Mouse (Mus musculus) MEL (cell line): ENCODE results near the gene Ccdc85c. TPM values are rescaled to one million over a fixed set of nuclear protein-coding genes. Genes with fewer than 3 reads are reported as not detected.

Source experiments
- DNase-seq: peaks from one replicate; pipeline ENCODE4 v3.0.0; 2011; ENCODE audit warnings: low read depth, low spot score
- H3K27ac ChIP-seq: 2 replicates; pipeline ENCODE4 v1.5.1; 2012; ENCODE audit warnings: low read depth, mild to moderate bottlenecking, control low read depth, low read length, moderate library complexity; ENCODE audit not compliant: control insufficient read depth
- H3K27me3 ChIP-seq, 2 experiments: fragments of 150-350 bp in 1 of 2; sonication (generic) in 1 of 2; 2 replicates each; pipeline ENCODE4 v1.6.1; 2012; ENCODE audit warnings: low read length in 2 of 2, mild to moderate bottlenecking in 2 of 2, improper control_type of control experiment in 1 of 2, moderate library complexity in 1 of 2; ENCODE audit not compliant: insufficient read depth in 2 of 2, control insufficient read depth in 1 of 2
- H3K36me3 ChIP-seq, 2 experiments: 2 replicates each; pipeline ENCODE4 v1.6.1; 2012 to 2014; ENCODE audit warnings: low read length in 2 of 2, improper control_type of control experiment in 1 of 2, inconsistent platforms in 1 of 2, mild to moderate bottlenecking in 1 of 2; ENCODE audit not compliant: insufficient read depth in 2 of 2, control insufficient read depth in 1 of 2
- H3K4me1 ChIP-seq, 2 experiments: fragments of 150-350 bp in 1 of 2; sonication (generic) in 1 of 2; 2 replicates each; pipeline ENCODE4 v1.6.1; 2012; ENCODE audit warnings: low read length in 2 of 2, improper control_type of control experiment in 1 of 2, mild to moderate bottlenecking in 1 of 2; ENCODE audit not compliant: insufficient read depth in 2 of 2, control insufficient read depth in 1 of 2
- H3K4me3 ChIP-seq, 2 experiments: fragments of 150-350 bp in 1 of 2; sonication (generic) in 1 of 2; 2 replicates each; pipeline ENCODE4 v1.5.1; 2012; ENCODE audit warnings: low read depth in 2 of 2, low read length in 2 of 2, mild to moderate bottlenecking in 2 of 2, moderate library complexity in 2 of 2, control low read depth in 1 of 2, improper control_type of control experiment in 1 of 2; ENCODE audit not compliant: control insufficient read depth in 1 of 2, insufficient read depth in 1 of 2
- H3K79me2 ChIP-seq: 2 replicates; pipeline ENCODE4 v1.6.1; 2012; ENCODE audit warnings: mild to moderate bottlenecking, low read length, moderate library complexity; ENCODE audit not compliant: control insufficient read depth, poor library complexity, insufficient read depth
- H3K9ac ChIP-seq: 2 replicates; pipeline ENCODE4 v1.6.1; 2012; ENCODE audit warnings: low read depth, mild to moderate bottlenecking, control low read depth, low read length, moderate library complexity; ENCODE audit not compliant: control insufficient read depth, poor library complexity, severe bottlenecking
- H3K9me3 ChIP-seq: fragments of 150-350 bp; sonication (generic); replicated peaks from 2 replicates; pipeline ENCODE4 v1.6.1; 2012; ENCODE audit warnings: mild to moderate bottlenecking, low read length, improper control_type of control experiment, moderate library complexity; ENCODE audit not compliant: insufficient read depth
- E2F4 ChIP-seq: IDR thresholded peaks from 2 replicates; pipeline ENCODE4 v1.6.1; 2011; ENCODE audit warnings: low read depth, low read length, improper control_type of control experiment, borderline replicate concordance
- EP300 ChIP-seq, 2 experiments: IDR thresholded peaks; 2 replicates each; pipeline ENCODE4 v1.6.1; 2011; ENCODE audit warnings: improper control_type of control experiment in 2 of 2, low read length in 2 of 2, low read depth in 1 of 2, mild to moderate bottlenecking in 1 of 2
- GABPA ChIP-seq: IDR thresholded peaks from 2 replicates; pipeline ENCODE4 v1.6.1; 2012; ENCODE audit warnings: low read depth, mild to moderate bottlenecking, inconsistent platforms, low read length, improper control_type of control experiment, moderate library complexity
- HCFC1 ChIP-seq: IDR thresholded peaks from 2 replicates; pipeline ENCODE4 v1.6.1; 2012; ENCODE audit warnings: low read depth, mild to moderate bottlenecking, inconsistent platforms, low read length, improper control_type of control experiment, moderate library complexity
- MEF2A ChIP-seq: IDR thresholded peaks from 2 replicates; pipeline ENCODE4 v1.6.1; 2014; ENCODE audit warnings: low read depth, mild to moderate bottlenecking, inconsistent platforms, low read length, improper control_type of control experiment; ENCODE audit not compliant: poor library complexity, insufficient replicate concordance, severe bottlenecking; ENCODE audit errors: extremely low read depth
- MXI1 ChIP-seq: IDR thresholded peaks from 2 replicates; pipeline ENCODE4 v1.6.1; 2011; ENCODE audit warnings: mild to moderate bottlenecking, low read depth, low read length, improper control_type of control experiment
- MYB ChIP-seq: IDR thresholded peaks from 2 replicates; pipeline ENCODE4 v1.6.1; 2011; ENCODE audit warnings: mild to moderate bottlenecking, low read depth, low read length, improper control_type of control experiment
- NELFE ChIP-seq: IDR thresholded peaks from 2 replicates; pipeline ENCODE4 v1.6.1; 2011; ENCODE audit warnings: low read depth, low read length, improper control_type of control experiment
- NRF1 ChIP-seq: IDR thresholded peaks from 2 replicates; pipeline ENCODE4 v1.6.1; 2014; ENCODE audit warnings: low read depth, mild to moderate bottlenecking, inconsistent platforms, low read length, improper control_type of control experiment, moderate library complexity; ENCODE audit not compliant: poor library complexity, insufficient read depth, severe bottlenecking
- POLR2A ChIP-seq, 2 experiments: IDR thresholded peaks; 2 replicates each; pipeline ENCODE4 v1.6.1; 2011 to 2012; ENCODE audit warnings: low read length in 2 of 2, mild to moderate bottlenecking in 2 of 2, control low read depth in 1 of 2, improper control_type of control experiment in 1 of 2, low read depth in 1 of 2, moderate library complexity in 1 of 2; ENCODE audit not compliant: control insufficient read depth in 1 of 2, insufficient read depth in 1 of 2, poor library complexity in 1 of 2
- SIN3A ChIP-seq: IDR thresholded peaks from 2 replicates; pipeline ENCODE4 v1.6.1; 2012; ENCODE audit warnings: low read length, improper control_type of control experiment, inconsistent platforms
- TBP ChIP-seq: IDR thresholded peaks from 2 replicates; pipeline ENCODE4 v1.8.0; 2011; ENCODE audit warnings: low read depth, low read length, improper control_type of control experiment
- TCF12 ChIP-seq: IDR thresholded peaks from 2 replicates; pipeline ENCODE4 v1.6.1; 2014; ENCODE audit warnings: low read depth, mild to moderate bottlenecking, inconsistent platforms, low read length, improper control_type of control experiment, moderate library complexity
- USF1 ChIP-seq: IDR thresholded peaks from 2 replicates; pipeline ENCODE4 v1.6.1; 2014; ENCODE audit warnings: low read depth, mild to moderate bottlenecking, inconsistent platforms, low read length, improper control_type of control experiment, moderate library complexity
- USF2 ChIP-seq, 2 experiments: IDR thresholded peaks; 2 replicates each; pipeline ENCODE4 v1.6.1; 2011 to 2012; ENCODE audit warnings: improper control_type of control experiment in 2 of 2, low read length in 2 of 2, borderline replicate concordance in 1 of 2, inconsistent platforms in 1 of 2, low read depth in 1 of 2, mild to moderate bottlenecking in 1 of 2; ENCODE audit not compliant: insufficient read depth in 1 of 2
- ZKSCAN1 ChIP-seq: IDR thresholded peaks from 2 replicates; pipeline ENCODE4 v1.6.1; 2012; ENCODE audit warnings: low read depth, mild to moderate bottlenecking, inconsistent platforms, low read length, improper control_type of control experiment, moderate library complexity
- polyA plus RNA-seq, 2 experiments: library from polyadenylated mRNA; stranded (reverse) in 1 of 2; unstranded in 1 of 2; fragments of >175 nt in 1 of 2; fragments of >200 nt in 1 of 2; gene quantifications; 2 replicates each; pipeline versions ENCODE4 v1.2.1 to v1.2.4; 2012; ENCODE audit warnings: low replicate concordance in 2 of 2, low read depth in 1 of 2; ENCODE audit not compliant: insufficient read length in 2 of 2, insufficient read depth in 1 of 2, missing spikeins in 1 of 2
- total RNA-seq: library from RNA; depleted of rRNA; stranded (reverse); fragments of 300-350 nt; gene quantifications from 2 replicates; pipeline ENCODE4 v1.2.3, GENCODE M21; 2012

Gene Ccdc85c
- total and polyA plus RNA-seq, 3 experiments: 19.8 to 24.8 TPM; not detected in 1

GRCm38 (mm10) chr12:108255960-108256359 is 19.3 kb downstream of the Ccdc85c start:
- Histone ChIP-seq H3K4me3 (no peak overlapping the region), H3K4me1 (no peaks in the 10 kb centered on the region), H3K27me3 (no peaks in the 10 kb centered on the region), H3K9ac (no peak overlapping the region), H3K9me3 (no peaks in the 10 kb centered on the region), H3K79me2 (no peaks in the 10 kb centered on the region), H3K36me3 (no peaks in the 10 kb centered on the region), H3K27ac (no peak overlapping the region)
- TF ChIP-seq GABPA (no peak), ZKSCAN1 (no peak), NELFE (no peak), MXI1 (no peak), SIN3A (no peak), MYB (no peak), NRF1 (no peak), TCF12 (no peak), TBP (no peak), POLR2A (IDR thresholded peaks at IDR 0.05; ENCODE audit: control insufficient read depth in 1 of 2, insufficient read depth in 1 of 2, low read depth in 1 of 2, low read length in 2 of 2, poor library complexity in 1 of 2) (no peak), USF2 (IDR thresholded peaks at IDR 0.05; ENCODE audit: borderline replicate concordance in 1 of 2, insufficient read depth in 1 of 2, low read depth in 1 of 2, low read length in 2 of 2) (no peak), E2F4 (no peak), USF1 (no peak), MEF2A (no peak), EP300 (IDR thresholded peaks at IDR 0.05; ENCODE audit: low read depth in 1 of 2, low read length in 2 of 2) (no peak)
- no peak for DNase-seq

- Histone ChIP-seq H3K79me2 (no peaks in the 10 kb centered on the region), H3K27me3 (no peaks in the 10 kb centered on the region), H3K9me3 (no peaks in the 10 kb centered on the region), H3K4me3 (no peak overlapping the region), H3K27ac (no peak overlapping the region), H3K4me1 (no peaks in the 10 kb centered on the region), H3K36me3 (no peaks in the 10 kb centered on the region), H3K9ac (no peak overlapping the region)
- no peak for DNase-seq
- TF ChIP-seq HCFC1 (no peak), MEF2A (no peak), TBP (no peak)
Observed at GRCm38 (mm10) chr12:108255511-108255919, 19.7 kb downstream of the Ccdc85c start.
